Mouse (Mus musculus): ENCODE data around the gene Tex29.

DNA sequence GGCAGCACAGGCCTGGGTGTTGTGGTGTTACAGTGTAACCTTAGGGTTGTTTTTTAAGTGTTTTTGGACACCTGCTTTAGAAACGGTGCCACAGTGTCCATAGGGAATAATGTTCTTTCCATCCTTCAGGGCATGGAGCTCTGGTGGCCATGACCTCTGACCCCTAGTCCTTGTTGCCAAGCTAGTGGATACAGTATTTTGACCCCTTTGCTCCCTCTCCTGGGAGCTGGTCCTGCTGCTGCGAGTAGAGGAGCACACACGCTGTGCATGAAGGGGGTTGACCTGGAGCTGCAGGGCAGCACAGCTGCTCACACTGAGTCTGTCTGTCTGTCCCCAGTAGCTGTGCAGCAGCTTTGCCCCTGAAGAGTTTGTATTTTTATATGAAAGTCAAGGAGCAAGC is 14.5 kb upstream of the Tex29 start:
- TF ChIP-seq POLR2A (IDR thresholded peaks at IDR 0.05; ENCODE audit: borderline replicate concordance, insufficient read depth, low read length): no peak
- TF ChIP-seq CTCF (IDR thresholded peaks at IDR 0.05; ENCODE audit: borderline replicate concordance, insufficient read depth, low read depth, low read length): no peak

Measured in cerebellum, adult 2 months (tissue).